Mouse (Mus musculus): ENCODE data around the gene Pmm1. TPM values are rescaled to one million over a fixed set of nuclear protein-coding genes. Genes with fewer than 3 reads are reported as not detected.

The Pmm1 gene
- polyA plus RNA-seq (2015; fragmentation: Nextera tagmentation; extraction: Ambion mirVana), result 89.3 and 111 TPM in 2 replicates

DNA sequence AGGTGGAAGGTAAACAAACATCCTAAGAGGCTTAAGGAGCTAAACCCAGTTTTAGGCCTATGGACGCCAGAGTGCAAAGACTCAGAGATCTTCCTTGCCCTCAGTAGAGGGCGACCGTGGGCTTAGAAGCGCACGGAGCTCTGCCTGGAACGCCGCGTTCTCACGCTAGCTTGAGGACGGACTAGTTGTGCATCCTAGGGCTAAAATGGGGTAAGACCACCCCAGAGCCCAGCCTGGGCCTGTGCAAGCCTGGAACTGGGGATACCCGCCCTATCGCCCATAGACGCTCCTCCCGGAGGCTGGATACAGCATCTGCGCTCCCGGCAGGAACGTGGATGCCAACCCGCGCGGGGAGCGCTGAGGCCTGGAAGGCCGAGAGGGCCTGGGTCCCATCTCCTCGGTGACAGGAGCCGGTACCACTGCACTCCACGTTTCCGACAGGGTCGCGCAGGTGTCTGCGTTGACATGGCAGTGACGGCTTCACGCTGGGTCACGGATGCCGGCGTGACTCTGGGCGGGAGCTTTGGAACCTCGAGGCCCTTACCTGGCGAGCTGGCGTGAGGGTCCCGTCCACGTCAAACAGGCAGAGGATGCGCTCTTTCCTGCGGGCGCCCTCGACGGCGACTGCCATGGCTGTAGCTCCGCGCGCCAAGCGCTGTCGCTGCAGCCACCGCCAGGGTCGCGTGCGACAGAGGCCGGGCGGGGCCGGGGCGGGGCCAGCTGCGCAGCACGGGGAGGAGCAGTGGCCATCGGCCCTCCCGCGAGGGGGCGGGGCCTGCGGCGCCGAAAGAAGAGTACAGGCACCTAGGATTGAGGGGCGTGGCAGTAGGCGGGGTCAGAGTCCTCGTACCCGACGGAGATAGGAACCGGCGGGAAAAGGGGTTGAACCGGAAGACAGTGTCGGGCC, at the start of gene Pmm1:
TSS of gene Pmm1 (minus strand) at position 760 of the 907 bp plus-strand sequence.

DNA sequence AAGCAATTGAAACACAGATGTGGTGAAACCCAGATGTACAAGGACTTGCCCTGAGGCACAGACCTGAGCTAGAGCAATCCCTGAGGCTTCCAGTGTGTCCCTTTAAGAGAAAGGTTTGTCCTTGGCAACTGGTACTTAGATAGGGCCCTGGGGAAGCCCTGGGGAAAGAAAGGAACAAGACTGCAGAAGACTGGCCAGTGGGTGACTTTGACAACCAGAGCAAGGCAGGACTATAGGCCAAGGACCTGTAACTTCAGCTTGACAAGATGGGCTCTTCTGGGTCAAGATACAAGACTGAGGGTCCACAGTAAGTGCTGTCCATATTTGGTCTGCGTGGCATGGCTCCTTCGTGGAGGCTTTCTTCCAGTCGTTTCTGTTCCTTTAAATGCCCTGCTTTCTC, 26.9 kb upstream of the Pmm1 start, which contains the start of gene Xrcc6:
TSS of gene Xrcc6 (plus strand) at position 190 of the 400 bp plus-strand sequence.

DNA sequence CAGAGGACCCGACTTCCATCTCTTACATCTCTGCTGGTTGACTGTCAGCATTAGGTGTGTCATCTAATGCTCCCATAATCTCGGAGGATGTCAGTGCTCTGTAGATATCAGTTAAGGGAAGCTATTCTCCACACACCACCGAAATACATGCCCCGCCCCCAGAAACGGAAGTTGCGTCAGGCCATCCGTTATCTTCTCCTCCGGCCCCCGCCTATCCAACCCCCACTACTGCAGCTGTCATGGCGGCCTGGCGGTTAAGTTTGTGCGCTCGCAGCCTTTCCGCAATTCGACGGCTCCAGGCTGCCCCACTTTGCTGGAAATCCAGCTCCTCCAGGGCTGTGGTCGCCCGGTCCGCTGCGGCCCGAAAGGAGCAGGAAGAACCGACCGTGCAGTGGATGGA, 19.6 kb upstream of the Pmm1 start, which contains the start of gene 1700029P11Rik:
TSS of gene 1700029P11Rik (plus strand) at position 220 of the 400 bp plus-strand sequence.

DNA sequence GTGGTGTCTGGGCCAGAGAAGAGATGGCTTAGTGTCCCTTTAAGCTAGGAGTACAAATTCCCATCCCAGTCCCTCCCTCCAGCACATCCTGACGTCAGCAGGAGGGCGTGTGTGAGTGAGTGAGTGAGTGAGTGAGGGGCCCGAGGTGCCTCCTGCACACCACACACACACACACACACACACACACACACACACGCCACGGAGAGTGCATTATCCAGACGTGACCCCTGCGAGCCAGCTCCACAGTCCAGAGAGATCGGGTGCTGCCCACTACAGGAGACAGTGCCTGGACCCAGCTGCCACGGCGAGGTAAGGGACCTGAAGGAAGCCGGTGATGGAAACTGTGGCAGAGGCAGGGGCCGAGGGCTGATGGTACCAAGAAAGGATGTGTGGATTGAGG, 24.1 kb downstream of the Pmm1 start, which contains the start of gene Csdc2:
TSS of gene Csdc2 (plus strand) at position 81 of the 400 bp plus-strand sequence.

DNA sequence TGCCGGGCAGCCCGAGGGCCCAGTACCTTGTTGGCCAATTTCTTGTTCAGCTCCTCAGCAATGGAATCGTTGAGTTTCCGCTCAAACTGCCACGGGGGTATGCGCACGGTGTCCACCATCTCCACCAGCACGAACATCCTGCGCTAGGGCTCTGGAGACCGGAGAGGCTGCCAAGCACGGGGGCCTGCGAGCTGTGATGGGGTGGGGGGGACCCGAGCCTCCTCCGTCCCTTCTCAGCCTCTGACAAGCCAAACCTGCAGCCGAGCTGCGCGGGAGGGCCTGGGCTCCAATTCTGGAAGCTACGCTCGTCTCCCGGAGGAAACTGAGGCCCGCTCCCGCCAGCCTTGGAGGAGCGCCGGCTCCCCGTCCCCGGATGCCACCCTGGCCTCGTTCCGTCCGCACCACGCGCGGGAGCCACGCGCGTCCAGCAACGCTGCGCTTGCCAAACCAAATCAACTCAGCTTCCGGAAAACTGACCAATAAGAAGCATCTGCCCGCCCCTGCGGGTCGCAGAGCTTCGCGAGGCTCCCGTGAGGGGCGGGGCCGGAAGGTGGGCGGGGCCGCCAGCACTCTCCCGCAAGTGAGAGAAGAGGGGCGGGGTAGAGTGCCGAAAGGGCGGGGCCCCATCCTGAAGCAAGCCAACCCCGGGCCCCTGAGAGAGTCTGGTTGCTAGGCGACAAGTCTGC, 34.8 kb downstream of the Pmm1 start, which contains the start of gene Polr3h:
TSS of gene Polr3h (minus strand) at position 481 of the 686 bp plus-strand sequence.

Other genes with a start within 250 kb of the Pmm1 start
- gene Zc3h7b, start 215.9 kb downstream of the Pmm1 start, polyA plus RNA-seq (2015; fragmentation: Nextera tagmentation; extraction: Ambion mirVana), result 15.4 and 19.5 TPM in 2 replicates
- 27.0 and 27.6 TPM in 2 replicates for gene Rangap1, start 215.4 kb downstream of the Pmm1 start, polyA plus RNA-seq (2015; fragmentation: Nextera tagmentation; extraction: Ambion mirVana)
- gene Tef, start 158.5 kb downstream of the Pmm1 start, polyA plus RNA-seq (2015; fragmentation: Nextera tagmentation; extraction: Ambion mirVana), result 28.3 and 34.4 TPM in 2 replicates
- gene Tob2, start 102.1 kb downstream of the Pmm1 start, polyA plus RNA-seq (2015; fragmentation: Nextera tagmentation; extraction: Ambion mirVana), result 19.7 and 22.3 TPM in 2 replicates
- gene Phf5a, start 89.0 kb downstream of the Pmm1 start, polyA plus RNA-seq (2015; fragmentation: Nextera tagmentation; extraction: Ambion mirVana), result 53.5 and 65.5 TPM in 2 replicates
- 101 and 150 TPM in 2 replicates for gene Aco2, start 88.6 kb downstream of the Pmm1 start, polyA plus RNA-seq (2015; fragmentation: Nextera tagmentation; extraction: Ambion mirVana)
- 57.3 and 83.5 TPM in 2 replicates for gene Polr3h, start 34.7 kb downstream of the Pmm1 start, polyA plus RNA-seq (2015; fragmentation: Nextera tagmentation; extraction: Ambion mirVana)
- gene Csdc2, start 24.2 kb downstream of the Pmm1 start, polyA plus RNA-seq (2015; fragmentation: Nextera tagmentation; extraction: Ambion mirVana), result 31.4 and 48.3 TPM in 2 replicates
- not detected in 2 replicates for gene 1700029P11Rik, start 19.6 kb upstream of the Pmm1 start, polyA plus RNA-seq (2015; fragmentation: Nextera tagmentation; extraction: Ambion mirVana)
- 64.9 and 130 TPM in 2 replicates for gene Xrcc6, start 26.9 kb upstream of the Pmm1 start, polyA plus RNA-seq (2015; fragmentation: Nextera tagmentation; extraction: Ambion mirVana)
- 28.6 and 66.0 TPM in 2 replicates for gene Desi1, start 72.9 kb upstream of the Pmm1 start, polyA plus RNA-seq (2015; fragmentation: Nextera tagmentation; extraction: Ambion mirVana)
- gene Snu13, start 86.7 kb upstream of the Pmm1 start, polyA plus RNA-seq (2015; fragmentation: Nextera tagmentation; extraction: Ambion mirVana), result 171 and 189 TPM in 2 replicates
- not detected in 2 replicates for gene 4930407I10Rik, start 98.2 kb upstream of the Pmm1 start, polyA plus RNA-seq (2015; fragmentation: Nextera tagmentation; extraction: Ambion mirVana)
- gene Mei1, start 109.1 kb upstream of the Pmm1 start, polyA plus RNA-seq (2015; fragmentation: Nextera tagmentation; extraction: Ambion mirVana), result not detected in 2 replicates
- gene Ccdc134, start 167.0 kb upstream of the Pmm1 start, polyA plus RNA-seq (2015; fragmentation: Nextera tagmentation; extraction: Ambion mirVana), result 5.3 and 5.7 TPM in 2 replicates
- gene Srebf2, start 186.3 kb upstream of the Pmm1 start, polyA plus RNA-seq (2015; fragmentation: Nextera tagmentation; extraction: Ambion mirVana), result 53.9 and 76.2 TPM in 2 replicates